Mouse (Mus musculus): ENCODE data around the gene Klhl10. TPM values are rescaled to one million over a fixed set of nuclear protein-coding genes. Genes with fewer than 3 reads are reported as not detected.

The Klhl10 gene
- polyA plus RNA-seq, 1 experiment, result 0.12 TPM

DNA sequence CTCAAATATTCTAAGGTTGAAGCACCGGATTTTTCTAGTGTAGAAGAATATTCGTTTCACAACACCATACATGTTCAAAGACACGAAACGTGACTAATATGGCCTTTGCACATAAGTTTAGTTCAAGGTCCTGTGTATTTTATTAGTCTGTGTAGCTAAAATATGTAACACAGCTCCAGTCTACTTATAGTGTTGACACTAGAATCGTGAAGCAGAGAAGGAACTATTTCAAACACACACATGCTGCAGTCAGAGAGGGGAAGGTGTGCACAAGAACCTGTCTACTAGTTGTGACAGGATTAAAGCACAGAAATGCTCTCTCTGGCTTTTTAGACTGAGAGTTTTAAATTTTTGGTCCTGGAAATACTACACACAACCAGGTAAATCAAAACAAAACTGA, 16.0 kb downstream of the Klhl10 start:
- TF ChIP-seq MAX (IDR thresholded peaks at IDR 0.05) (no peak), CTCF (IDR thresholded peaks at IDR 0.05; ENCODE audit: control insufficient read depth, insufficient read depth, insufficient read length) (no peak), FOSL1 (IDR thresholded peaks at IDR 0.05; ENCODE audit: insufficient read depth, low read length, poor library complexity, severe bottlenecking) (no peak), USF1 (IDR thresholded peaks at IDR 0.05; ENCODE audit: low read depth) (no peak), MYOG (IDR thresholded peaks at IDR 0.05; ENCODE audit: control insufficient read depth, extremely low read depth, insufficient read length) (no peak), MYOD1 (IDR thresholded peaks at IDR 0.05; ENCODE audit: control insufficient read depth, insufficient read length, low read depth) (no peak), CEBPB (IDR thresholded peaks at IDR 0.05; ENCODE audit: low read depth) (no peak)
- H3ac ChIP-seq (ENCODE audit: control insufficient read depth, insufficient read length, low read depth), result no peak overlapping the region
- H3K79me3 ChIP-seq (ENCODE audit: low read depth), result peaks cover 25% of the 10 kb centered on the region
- H3K4me3 ChIP-seq (ENCODE audit: insufficient read depth, poor library complexity, severe bottlenecking), result no peak overlapping the region
- H3K79me2 ChIP-seq (ENCODE audit: control insufficient read depth, insufficient read depth), result peaks cover 62% of the 10 kb centered on the region
- peaks cover 50% of the 10 kb centered on the region for H3K36me3 ChIP-seq (ENCODE audit: control insufficient read depth, insufficient read depth)
- no peaks in the 10 kb centered on the region for H3K27me3 ChIP-seq (ENCODE audit: control insufficient read depth, insufficient read depth, insufficient read length)

DNA sequence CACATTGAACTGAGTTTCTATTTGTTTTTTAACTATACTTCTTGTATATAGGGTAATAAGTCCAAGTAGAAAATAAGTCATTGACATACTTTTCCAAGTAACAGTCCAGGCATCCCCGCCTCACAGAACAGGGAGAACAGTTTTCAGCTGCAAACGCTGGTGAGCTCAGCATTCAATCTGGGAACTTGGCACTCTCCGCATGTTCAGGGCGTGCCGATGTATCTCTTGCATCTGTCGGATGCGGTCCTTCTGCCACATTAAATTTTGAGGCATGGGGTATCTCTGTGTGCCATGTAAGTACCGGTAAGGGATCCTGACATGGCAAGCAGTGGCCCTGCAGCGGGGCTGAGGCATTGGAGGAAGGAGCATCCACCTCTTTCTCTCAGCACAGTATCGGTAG, 21.0 kb downstream of the Klhl10 start:
- Histone ChIP-seq H3K36me3 (ENCODE audit: control insufficient read depth, insufficient read depth) (peaks cover 54% of the 10 kb centered on the region), H3K79me3 (ENCODE audit: low read depth) (peaks cover 58% of the 10 kb centered on the region), H3K79me2 (ENCODE audit: control insufficient read depth, insufficient read depth) (peaks cover 100% of the 10 kb centered on the region), H3K27me3 (ENCODE audit: control insufficient read depth, insufficient read depth, insufficient read length) (no peaks in the 10 kb centered on the region), H3K4me3 (ENCODE audit: insufficient read depth, poor library complexity, severe bottlenecking) (no peak overlapping the region), H3ac (ENCODE audit: control insufficient read depth, insufficient read length, low read depth) (no peak overlapping the region)
- TF ChIP-seq MAX (IDR thresholded peaks at IDR 0.05) (no peak), CEBPB (IDR thresholded peaks at IDR 0.05; ENCODE audit: low read depth) (no peak), USF1 (IDR thresholded peaks at IDR 0.05; ENCODE audit: low read depth) (no peak)

DNA sequence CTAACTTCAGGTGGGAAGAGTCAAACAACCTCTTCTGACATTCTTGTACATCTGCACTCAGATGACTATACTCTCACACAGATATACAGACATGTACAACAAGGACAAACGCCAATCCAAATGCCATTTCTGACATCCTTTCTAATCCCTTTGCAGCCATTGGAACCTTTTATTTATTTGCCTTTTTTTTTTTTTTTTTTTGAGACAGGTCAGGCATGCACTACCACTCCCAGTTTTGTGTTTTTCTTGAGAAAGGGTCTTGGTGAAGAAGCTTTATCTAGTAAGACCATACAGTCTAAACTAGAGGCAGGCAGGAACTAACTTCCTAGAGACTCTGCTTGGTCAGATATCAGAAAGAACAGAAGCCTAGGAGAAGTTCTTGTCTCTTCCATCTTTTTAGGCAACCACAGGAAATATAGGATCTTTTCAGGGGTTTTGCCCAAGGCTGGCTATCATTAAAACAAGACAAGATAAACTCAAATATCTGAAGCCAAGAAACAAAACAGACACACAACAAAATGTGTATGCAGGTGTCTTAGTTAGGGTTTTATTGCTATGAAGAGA, 23.6 kb downstream of the Klhl10 start:
- Histone ChIP-seq H3ac (ENCODE audit: control insufficient read depth, insufficient read length, low read depth) (no peak overlapping the region), H3K79me3 (ENCODE audit: low read depth) (peaks cover 64% of the 10 kb centered on the region), H3K4me3 (ENCODE audit: insufficient read depth, poor library complexity, severe bottlenecking) (no peak overlapping the region), H3K27me3 (ENCODE audit: control insufficient read depth, insufficient read depth, insufficient read length) (no peaks in the 10 kb centered on the region), H3K36me3 (ENCODE audit: control insufficient read depth, insufficient read depth) (peaks cover 45% of the 10 kb centered on the region), H3K79me2 (ENCODE audit: control insufficient read depth, insufficient read depth) (peaks cover 100% of the 10 kb centered on the region)
- TF ChIP-seq USF1 (IDR thresholded peaks at IDR 0.05; ENCODE audit: low read depth), result no peak
- no peak for TF ChIP-seq FOSL1 (IDR thresholded peaks at IDR 0.05; ENCODE audit: insufficient read depth, low read length, poor library complexity, severe bottlenecking)
- no peak for TF ChIP-seq CTCF (IDR thresholded peaks at IDR 0.05; ENCODE audit: control insufficient read depth, insufficient read depth, insufficient read length)
- no peak for TF ChIP-seq MAX (IDR thresholded peaks at IDR 0.05)
- TF ChIP-seq MYOG (IDR thresholded peaks at IDR 0.05; ENCODE audit: control insufficient read depth, extremely low read depth, insufficient read length), result no peak
- TF ChIP-seq CEBPB (IDR thresholded peaks at IDR 0.05; ENCODE audit: low read depth), result no peak
- TF ChIP-seq MYOD1 (IDR thresholded peaks at IDR 0.05; ENCODE audit: control insufficient read depth, insufficient read length, low read depth), result no peak

DNA sequence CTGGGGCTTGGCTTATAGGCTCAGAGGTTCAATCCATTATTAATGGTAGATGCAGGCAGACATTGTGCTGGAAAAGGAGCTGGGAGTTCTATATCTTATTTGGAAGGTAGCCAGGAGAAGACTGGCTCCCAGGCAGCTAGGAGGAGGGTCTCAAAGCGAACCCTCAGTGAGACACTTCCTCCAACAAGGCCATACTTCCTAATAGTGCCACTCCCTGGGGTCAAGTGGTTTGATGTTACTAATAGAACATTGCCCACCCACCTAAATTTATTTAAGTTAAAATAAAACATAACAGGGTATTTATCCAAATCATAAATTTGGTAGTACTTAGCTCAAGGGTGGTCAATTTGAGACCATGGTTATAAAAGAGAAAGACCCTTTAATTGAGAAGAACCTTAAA, 24.1 kb downstream of the Klhl10 start:
- Histone ChIP-seq H3K36me3 (ENCODE audit: control insufficient read depth, insufficient read depth) (peaks cover 41% of the 10 kb centered on the region), H3ac (ENCODE audit: control insufficient read depth, insufficient read length, low read depth) (no peak overlapping the region), H3K27me3 (ENCODE audit: control insufficient read depth, insufficient read depth, insufficient read length) (no peaks in the 10 kb centered on the region), H3K79me2 (ENCODE audit: control insufficient read depth, insufficient read depth) (peaks cover 100% of the 10 kb centered on the region), H3K4me3 (ENCODE audit: insufficient read depth, poor library complexity, severe bottlenecking) (no peak overlapping the region), H3K79me3 (ENCODE audit: low read depth) (peaks cover 64% of the 10 kb centered on the region)
- TF ChIP-seq MYOD1 (IDR thresholded peaks at IDR 0.05; ENCODE audit: control insufficient read depth, insufficient read length, low read depth) (no peak), MAX (IDR thresholded peaks at IDR 0.05) (no peak), USF1 (IDR thresholded peaks at IDR 0.05; ENCODE audit: low read depth) (no peak), MYOG (IDR thresholded peaks at IDR 0.05; ENCODE audit: control insufficient read depth, extremely low read depth, insufficient read length) (no peak), FOSL1 (IDR thresholded peaks at IDR 0.05; ENCODE audit: insufficient read depth, low read length, poor library complexity, severe bottlenecking) (no peak), CEBPB (IDR thresholded peaks at IDR 0.05; ENCODE audit: low read depth) (no peak), CTCF (IDR thresholded peaks at IDR 0.05; ENCODE audit: control insufficient read depth, insufficient read depth, insufficient read length) (no peak)

DNA sequence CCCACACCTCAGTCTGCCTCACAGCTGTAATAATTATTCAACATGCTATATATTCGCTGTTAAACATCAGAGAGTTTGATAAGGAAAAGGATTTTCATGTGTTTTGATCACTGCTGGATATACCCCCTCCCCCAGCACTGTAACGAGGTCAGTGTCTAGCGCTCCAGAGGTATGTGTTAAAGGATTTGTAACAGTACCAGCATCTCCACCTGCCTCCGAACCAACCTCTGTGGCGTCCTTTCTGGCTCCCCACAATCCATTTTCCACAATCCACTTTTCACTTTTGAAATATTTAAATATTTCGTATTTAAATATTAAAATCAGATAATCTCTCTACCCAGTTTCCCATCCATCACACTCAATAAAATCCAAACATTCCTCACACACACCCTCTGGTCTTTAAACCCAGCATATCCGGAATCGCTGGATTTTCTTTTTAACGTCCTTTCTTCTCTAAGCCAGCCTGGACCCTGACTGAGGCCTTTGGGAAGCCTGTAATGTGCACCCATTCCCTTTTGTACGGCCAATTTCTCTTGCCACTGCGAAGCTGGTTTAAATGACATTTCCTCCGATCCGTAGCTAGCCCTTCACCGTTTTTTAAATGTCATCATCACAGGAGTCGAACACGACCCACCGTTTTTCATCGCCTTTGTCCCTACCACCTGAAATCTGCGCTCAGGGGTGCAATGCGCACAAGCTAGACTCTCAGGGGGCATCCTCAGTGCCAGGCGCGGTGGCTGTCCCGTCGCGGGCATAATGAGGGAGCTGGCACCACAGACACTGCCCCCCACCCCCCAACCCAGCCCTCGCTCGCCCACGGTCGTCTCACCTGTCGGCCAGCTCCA, 29.9 kb downstream of the Klhl10 start:
- Histone ChIP-seq H3K4me3 (ENCODE audit: insufficient read depth, poor library complexity, severe bottlenecking) (peak overlapping the region; percentile 99), H3K79me3 (ENCODE audit: low read depth) (peaks cover 57% of the 10 kb centered on the region), H3K79me2 (ENCODE audit: control insufficient read depth, insufficient read depth) (peaks cover 60% of the 10 kb centered on the region), H3ac (ENCODE audit: control insufficient read depth, insufficient read length, low read depth) (peak overlapping the region; percentile 99), H3K27me3 (ENCODE audit: control insufficient read depth, insufficient read depth, insufficient read length) (no peaks in the 10 kb centered on the region), H3K36me3 (ENCODE audit: control insufficient read depth, insufficient read depth) (peaks cover 13% of the 10 kb centered on the region)
- no peak for TF ChIP-seq MAX (IDR thresholded peaks at IDR 0.05)
- TF ChIP-seq MYOG (IDR thresholded peaks at IDR 0.05; ENCODE audit: control insufficient read depth, extremely low read depth, insufficient read length), result no peak
- TF ChIP-seq CTCF (IDR thresholded peaks at IDR 0.05; ENCODE audit: control insufficient read depth, insufficient read depth, insufficient read length), result no peak
- TF ChIP-seq CEBPB (IDR thresholded peaks at IDR 0.05; ENCODE audit: low read depth), result no peak
- no peak for TF ChIP-seq USF1 (IDR thresholded peaks at IDR 0.05; ENCODE audit: low read depth)
- TF ChIP-seq MYOD1 (IDR thresholded peaks at IDR 0.05; ENCODE audit: control insufficient read depth, insufficient read length, low read depth), result no peak

All from C2C12 (cell line).